Mouse (Mus musculus) T-helper 17 cell (primary cell): ENCODE results near the gene Pdzd9.
"Not testable (repeated sequence)": the region's sequence is repeated elsewhere in the genome, so short reads cannot be mapped to it uniquely, and the experiment has no call there.

Experiments used
- in situ Hi-C, 2 experiments: fragments of 300-600 bp; cut with MboI, MseI; formaldehyde crosslinking; loops; 1 replicate in 1 of 2; 2 replicates in 1 of 2; pipeline ENCODE4 v1.15.1; 2025; ENCODE audit warnings: high pct_unique_total_duplicates in 2 of 2

The Pdzd9 gene

GRCm38 (mm10) chr7:120670153-120670875 lies at the start of gene Pdzd9:
Gene Pdzd9 (minus strand): TSS chr7:120670343.
- in situ Hi-C loops: loop anchor here (5.0 kb wide), 4 partner anchors 62 to 247 kb away; partner anchors contain the start of gene Polr3e (in 1 of the 2)

- in situ Hi-C loops: no loop called here
These were observed 47.1 kb upstream of the Pdzd9 start for GRCm38 (mm10) chr7:120717261-120717660.

GRCm38 (mm10) chr7:120713951-120714350 lies 43.8 kb upstream of the Pdzd9 start:
- in situ Hi-C loops: not testable (repeated sequence)

GRCm38 (mm10) chr7:120713225-120713624 lies 43.1 kb upstream of the Pdzd9 start:
- in situ Hi-C loops: no loop called here

- in situ Hi-C loops: no loop called here
These were observed 41.9 kb upstream of the Pdzd9 start for GRCm38 (mm10) chr7:120712071-120712470.

GRCm38 (mm10) chr7:120703888-120704287 lies 33.7 kb upstream of the Pdzd9 start:
- in situ Hi-C loops: no loop called here

GRCm38 (mm10) chr7:120699586-120699985 lies 29.4 kb upstream of the Pdzd9 start:
- in situ Hi-C loops: loop anchor here in 1 of 2 experiments (25.0 kb wide), 1 partner anchor 1388 kb away; no protein-coding TSS in a partner anchor

GRCm38 (mm10) chr7:120696331-120696730 lies 26.2 kb upstream of the Pdzd9 start:
- in situ Hi-C loops: loop anchor here in 1 of 2 experiments (25.0 kb wide), 1 partner anchor 1391 kb away; no protein-coding TSS in a partner anchor

- in situ Hi-C loops: loop anchor here in 1 of 2 experiments (25.0 kb wide), 1 partner anchor 1392 kb away; no protein-coding TSS in a partner anchor
These were observed 25.5 kb upstream of the Pdzd9 start for GRCm38 (mm10) chr7:120695641-120696040.

GRCm38 (mm10) chr7:120695196-120695595 lies 25.1 kb upstream of the Pdzd9 start:
- in situ Hi-C loops: loop anchor here in 1 of 2 experiments (25.0 kb wide), 1 partner anchor 1392 kb away; no protein-coding TSS in a partner anchor

- in situ Hi-C loops: loop anchor here in 1 of 2 experiments (25.0 kb wide), 1 partner anchor 1393 kb away; no protein-coding TSS in a partner anchor
These were observed 23.8 kb upstream of the Pdzd9 start for GRCm38 (mm10) chr7:120693831-120694375.

GRCm38 (mm10) chr7:120690634-120691033 lies 20.5 kb upstream of the Pdzd9 start:
- in situ Hi-C loops: loop anchor here in 1 of 2 experiments (25.0 kb wide), 1 partner anchor 1397 kb away; no protein-coding TSS in a partner anchor

GRCm38 (mm10) chr7:120685227-120685626 lies 15.1 kb upstream of the Pdzd9 start:
- in situ Hi-C loops: loop anchor here in 1 of 2 experiments (25.0 kb wide), 1 partner anchor 1402 kb away; no protein-coding TSS in a partner anchor

GRCm38 (mm10) chr7:120684731-120685161 lies 14.6 kb upstream of the Pdzd9 start:
- in situ Hi-C loops: loop anchor here in 1 of 2 experiments (25.0 kb wide), 1 partner anchor 1403 kb away; no protein-coding TSS in a partner anchor

GRCm38 (mm10) chr7:120682002-120682401 lies 11.9 kb upstream of the Pdzd9 start:
- in situ Hi-C loops: loop anchor here in 1 of 2 experiments (25.0 kb wide), 1 partner anchor 1405 kb away; no protein-coding TSS in a partner anchor

GRCm38 (mm10) chr7:120679023-120679422 lies 8.9 kb upstream of the Pdzd9 start:
- in situ Hi-C loops: loop anchor here in 1 of 2 experiments (25.0 kb wide), 1 partner anchor 1408 kb away; no protein-coding TSS in a partner anchor

- in situ Hi-C loops: loop anchor here in 1 of 2 experiments (25.0 kb wide), 1 partner anchor 1409 kb away; no protein-coding TSS in a partner anchor
These were observed 7.8 kb upstream of the Pdzd9 start for GRCm38 (mm10) chr7:120677764-120678531.

GRCm38 (mm10) chr7:120677001-120677643 lies 7.0 kb upstream of the Pdzd9 start, which contains the start of gene Mosmo:
Gene Mosmo (plus strand): TSS chr7:120677618.
- in situ Hi-C loops: loop anchor here in 1 of 2 experiments (25.0 kb wide), 1 partner anchor 1410 kb away; no protein-coding TSS in a partner anchor

GRCm38 (mm10) chr7:120671271-120671670 lies 1.1 kb upstream of the Pdzd9 start:
- in situ Hi-C loops: loop anchor here (5.0 kb wide), 4 partner anchors 61 to 246 kb away; partner anchors contain the start of gene Polr3e (in 1 of the 2)

GRCm38 (mm10) chr7:120662079-120662478 lies 8.1 kb downstream of the Pdzd9 start:
- in situ Hi-C loops: no loop called here
